Mouse (Mus musculus) thymus, postnatal 0 days (tissue): ENCODE results near the gene Siglecg. TPM values are rescaled to one million over a fixed set of nuclear protein-coding genes. Genes with fewer than 3 reads are reported as not detected.
"Not testable (repeated sequence)": the region's sequence is repeated elsewhere in the genome, so short reads cannot be mapped to it uniquely, and the experiment has no call there.

Experiments used
- DNase-seq: peaks from one replicate; pipeline ENCODE4 v3.0.0-alpha.2; 2015; ENCODE audit warnings: low spot score
- polyA plus RNA-seq: library from polyadenylated mRNA; unstranded; fragments of >200 nt; fragmentation: Nextera tagmentation; extraction: Ambion mirVana; gene quantifications from 2 replicates; pipeline ENCODE4 v1.2.1, GENCODE M21; 2015

Gene Siglecg
- polyA plus RNA-seq = 0.48 and 0.49 TPM in 2 replicates

GRCm38 (mm10) chr7:43408131-43408553 is at the start of gene Siglecg:
TSS of gene Siglecg (plus strand) at chr7:43408204.
- no peak for DNase-seq

- no peak for DNase-seq
Observed at GRCm38 (mm10) chr7:43358556-43358955, 49.4 kb upstream of the Siglecg start.

DNA sequence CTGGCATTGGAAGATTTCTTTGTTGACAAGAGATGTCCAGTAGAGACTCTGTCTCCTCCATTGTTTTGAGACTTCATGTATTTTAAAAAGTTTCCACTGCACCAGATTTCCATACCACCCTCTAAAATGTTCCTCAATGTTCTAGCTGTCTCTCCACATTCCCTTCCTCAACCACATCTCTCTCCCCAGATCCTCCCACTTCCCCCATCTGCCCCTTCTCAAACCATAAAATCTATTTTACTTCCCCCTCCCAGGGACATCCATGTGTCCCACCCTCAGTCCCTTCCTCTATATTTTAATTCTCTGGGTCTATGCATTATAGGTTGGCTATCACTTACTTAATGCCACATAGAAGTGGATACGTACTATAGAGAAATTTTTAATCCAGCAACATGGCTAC is 46.6 kb upstream of the Siglecg start:
- DNase-seq = no peak

GRCm38 (mm10) chr7:43362021-43362420 is 46.0 kb upstream of the Siglecg start:
- no peak for DNase-seq

GRCm38 (mm10) chr7:43378226-43378625 is 29.8 kb upstream of the Siglecg start:
- DNase-seq = peak; percentile 28

GRCm38 (mm10) chr7:43392349-43393121 is 15.5 kb upstream of the Siglecg start:
- DNase-seq = peak; percentile 8

DNA sequence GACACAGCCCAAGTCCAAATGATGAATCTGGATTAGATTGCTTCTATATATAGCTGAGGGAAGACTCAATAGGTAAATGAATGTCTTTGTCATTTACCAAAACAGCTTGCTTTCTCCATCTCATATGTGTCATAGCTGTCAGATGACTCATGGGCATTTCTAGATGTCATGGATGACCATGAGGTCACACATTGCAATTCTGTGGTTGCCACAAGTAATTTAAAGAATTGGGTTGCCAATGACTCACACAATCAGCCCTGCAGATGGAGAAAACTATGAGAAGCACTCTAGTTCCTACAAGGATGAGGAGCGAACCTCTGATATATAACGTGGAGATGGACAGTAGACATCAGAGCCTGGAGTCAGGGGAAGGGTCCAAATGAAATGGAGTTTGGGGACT is 8.5 kb upstream of the Siglecg start:
- no peak for DNase-seq

GRCm38 (mm10) chr7:43402718-43403117 is 5.3 kb upstream of the Siglecg start:
- DNase-seq = no peak

- no peak for DNase-seq
Observed at GRCm38 (mm10) chr7:43407573-43407972, 431 bp upstream of the Siglecg start.

DNA sequence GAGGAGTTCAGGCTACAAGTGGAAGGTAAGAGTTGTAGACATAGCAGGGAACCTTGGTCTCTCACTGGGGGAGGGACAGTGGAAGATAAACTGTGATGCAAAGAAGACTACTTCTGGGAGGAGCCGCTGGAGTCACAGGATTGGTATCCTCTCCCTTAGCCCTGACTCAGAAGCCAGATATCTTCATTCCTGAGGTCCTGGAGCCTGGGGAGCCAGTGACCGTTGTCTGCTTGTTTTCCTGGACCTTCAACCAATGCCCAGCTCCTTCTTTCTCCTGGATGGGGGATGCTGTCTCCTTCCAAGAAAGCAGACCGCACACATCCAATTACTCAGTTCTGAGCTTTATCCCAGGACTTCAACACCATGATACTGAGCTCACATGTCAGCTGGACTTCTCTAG is 1.1 kb downstream of the Siglecg start:
- DNase-seq = no peak

DNA sequence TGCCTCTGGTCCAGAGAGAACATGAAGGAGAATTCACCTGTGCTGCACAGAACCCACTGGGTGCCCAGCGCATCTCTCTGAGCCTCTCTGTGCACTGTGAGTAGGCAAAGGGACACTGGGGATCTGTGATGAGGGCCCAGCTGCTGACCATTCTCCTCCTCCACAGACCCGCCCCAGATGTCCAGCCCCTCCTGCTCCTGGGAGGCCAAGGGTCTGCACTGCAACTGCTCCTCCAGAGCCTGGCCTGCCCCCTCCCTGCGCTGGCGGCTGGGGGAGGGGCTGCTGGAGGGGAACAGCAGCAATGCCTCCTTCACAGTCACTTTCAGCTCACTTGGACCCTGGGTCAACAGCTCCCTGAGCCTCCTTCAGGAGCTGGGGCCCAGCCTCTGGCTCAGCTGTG is 3.7 kb downstream of the Siglecg start:
- not testable (repeated sequence) for DNase-seq

GRCm38 (mm10) chr7:43417298-43417697 is 9.3 kb downstream of the Siglecg start:
- no peak for DNase-seq

DNA sequence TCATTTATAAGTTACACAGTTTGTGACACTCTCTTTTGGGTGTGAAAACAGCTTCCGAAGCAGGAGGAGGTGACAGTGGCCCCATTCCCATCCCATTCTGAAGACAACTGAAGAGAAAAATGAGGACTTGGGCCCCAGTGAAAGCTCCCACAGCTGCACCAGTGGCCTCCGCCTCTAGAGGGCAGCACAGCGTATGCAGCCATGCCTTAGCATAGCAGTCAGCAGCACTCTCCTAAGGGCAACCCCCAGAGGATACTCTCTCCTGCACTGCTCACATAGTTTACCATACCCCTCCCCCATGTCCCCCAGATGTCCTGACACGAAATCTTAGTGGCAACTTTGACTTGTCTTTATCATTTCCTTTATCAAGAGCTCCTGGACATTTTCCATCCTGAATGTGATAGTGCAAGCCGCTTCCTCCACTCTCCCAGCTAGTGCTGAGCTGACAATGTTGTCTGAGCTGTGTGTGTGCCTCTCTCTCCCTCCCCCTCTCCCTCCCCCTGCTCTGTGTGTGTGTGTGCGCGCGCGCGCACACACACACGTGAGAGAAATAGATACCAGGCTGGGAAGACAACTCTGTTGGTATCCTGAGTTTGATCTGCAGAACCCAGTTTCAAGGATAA is 15.1 kb downstream of the Siglecg start:
- peak; percentile 85 for DNase-seq

DNA sequence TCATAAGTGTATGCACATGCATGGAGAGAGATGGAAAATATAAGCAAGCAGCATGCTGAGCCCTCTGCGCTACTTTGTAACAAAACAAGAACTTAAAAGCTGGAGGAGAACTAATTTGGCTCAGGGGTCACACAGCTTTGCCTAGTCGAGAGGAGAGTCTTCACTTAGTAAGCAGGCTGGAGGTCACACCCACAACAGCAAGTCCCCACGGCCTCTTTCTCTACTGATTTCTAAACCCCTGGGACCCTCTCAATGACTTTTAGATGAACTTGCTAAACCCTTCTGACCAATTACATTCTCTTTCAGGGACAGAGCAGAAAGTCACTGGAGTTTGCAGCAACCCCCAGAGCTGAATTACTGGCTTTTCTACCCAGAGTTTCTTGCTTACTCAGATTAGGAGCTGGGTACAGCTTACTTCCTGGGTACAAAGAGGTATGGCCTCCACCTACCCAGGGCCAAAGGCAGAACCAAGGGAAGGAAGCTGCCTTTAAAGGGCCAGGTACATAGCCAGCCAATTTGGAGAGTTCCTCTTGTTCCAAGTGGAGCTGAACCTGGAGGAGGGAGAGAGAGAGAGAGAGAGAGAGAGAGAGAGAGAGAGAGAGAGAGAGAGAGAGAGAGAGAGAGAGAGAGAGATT is 16.1 kb downstream of the Siglecg start:
- peak; percentile 42 for DNase-seq

DNA sequence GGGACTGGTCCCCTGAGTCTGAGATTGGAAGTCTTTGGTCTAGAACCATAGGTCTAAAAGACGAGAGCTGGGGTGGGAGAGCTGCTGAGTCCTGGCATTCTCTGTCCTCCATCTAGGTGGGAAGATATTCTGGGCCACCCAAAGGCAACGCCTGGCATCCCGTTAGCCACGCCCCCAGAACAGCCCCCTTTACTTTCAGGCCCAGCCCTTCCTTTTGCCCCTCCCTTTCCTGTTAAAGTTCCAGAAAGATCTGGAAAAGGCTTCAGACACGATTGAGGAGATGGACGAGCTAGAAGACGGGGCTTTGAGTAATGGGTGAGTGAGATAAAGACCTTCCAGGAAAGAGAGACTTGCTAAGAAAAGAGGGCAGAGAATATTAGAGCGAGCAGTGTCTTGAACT is 19.4 kb downstream of the Siglecg start, which contains the start of gene Lim2:
Lim2 (plus strand) TSS at position 265 of the 400 bp plus-strand sequence.
- DNase-seq = no peak

- no peak for DNase-seq
Observed at GRCm38 (mm10) chr7:43429500-43429899, 21.5 kb downstream of the Siglecg start.

- DNase-seq = no peak
Observed at GRCm38 (mm10) chr7:43432891-43433290, 24.9 kb downstream of the Siglecg start.

GRCm38 (mm10) chr7:43434676-43435075 is 26.7 kb downstream of the Siglecg start:
- DNase-seq = no peak

DNA sequence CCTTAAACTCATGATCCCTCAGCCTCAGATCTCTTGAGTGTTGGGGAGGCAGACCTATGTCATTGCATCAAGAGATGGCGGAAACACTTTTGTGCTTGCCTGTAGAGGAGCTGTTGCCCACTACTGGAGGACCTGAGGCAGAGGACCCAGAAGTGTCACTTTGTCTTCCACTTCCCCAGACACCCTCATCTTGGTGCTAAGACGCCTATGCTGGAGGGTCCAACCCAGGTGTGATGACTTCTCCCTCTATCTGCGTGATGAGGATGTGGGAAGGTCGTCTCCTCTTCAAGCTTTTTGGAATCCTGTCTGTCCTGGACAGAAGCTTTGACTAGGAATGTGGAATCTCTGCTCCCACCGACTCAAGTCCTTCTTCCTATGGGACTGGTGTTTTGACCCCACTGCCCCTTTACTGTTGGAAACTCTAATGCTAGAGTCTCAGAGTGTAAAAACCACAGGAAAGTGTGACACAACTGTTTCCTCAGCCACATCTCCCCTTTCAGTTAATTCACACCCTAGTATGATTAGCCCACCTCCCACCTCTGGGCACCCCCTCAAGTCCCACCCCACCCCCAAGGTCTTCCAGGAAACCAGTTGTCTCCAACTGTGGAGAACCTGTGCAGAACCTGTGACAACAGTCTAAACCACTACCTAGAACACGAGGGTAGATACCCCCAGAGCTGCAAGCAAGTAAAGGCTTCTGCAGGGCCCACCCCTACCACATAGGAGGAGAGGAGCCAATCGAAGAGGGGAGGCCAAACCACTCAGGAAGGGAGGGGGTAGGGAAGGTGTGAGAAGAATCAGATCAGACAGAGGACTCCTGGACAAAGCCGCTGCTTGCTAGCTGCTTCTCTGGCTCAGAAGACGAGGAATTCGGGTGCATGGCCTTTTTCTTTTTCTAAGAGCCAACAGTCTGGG is 28.6 kb downstream of the Siglecg start, which contains the start of gene Nkg7:
Nkg7 (plus strand) TSS at position 733 of the 915 bp plus-strand sequence.
- DNase-seq = peak; percentile 33

- no peak for DNase-seq
Observed at GRCm38 (mm10) chr7:43438611-43439010, 30.6 kb downstream of the Siglecg start.

DNA sequence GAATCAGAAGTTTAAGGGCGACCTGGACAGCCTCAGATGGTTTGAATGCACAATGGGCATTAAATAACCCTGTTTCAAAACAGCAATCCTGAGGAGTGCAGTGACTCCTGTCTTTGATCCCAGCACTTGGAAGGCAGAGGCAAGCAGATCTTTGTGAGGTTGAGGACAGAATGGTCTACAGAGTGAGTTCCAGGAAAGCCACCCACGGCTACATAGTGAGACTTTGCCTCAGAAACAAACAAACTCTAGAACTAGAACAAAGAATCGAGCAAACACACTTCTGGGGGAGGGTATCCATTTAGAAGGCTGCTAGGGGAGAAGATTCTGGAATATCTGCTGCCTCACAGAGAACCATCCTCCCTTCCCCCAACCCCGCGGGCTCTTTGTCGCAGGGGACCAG is 32.5 kb downstream of the Siglecg start, which contains the start of gene Cldnd2:
Cldnd2 (plus strand) TSS at position 301 of the 400 bp plus-strand sequence.
- no peak for DNase-seq
